Mouse (Mus musculus) liver, adult 2 months (tissue): ENCODE results near the gene Trank1.

Experiments used
- CTCF ChIP-seq: fragments of 200-500 bp; IDR thresholded peaks from 2 replicates; pipeline ENCODE4 v1.5.1; 2011; ENCODE audit warnings: low read depth, low read length, control low read depth
- POLR2A ChIP-seq: fragments of 200-500 bp; IDR thresholded peaks from 2 replicates; pipeline ENCODE4 v1.6.1; 2011; ENCODE audit warnings: low read length, control low read depth; ENCODE audit not compliant: insufficient read depth; ENCODE audit errors: extremely low read depth

DNA sequence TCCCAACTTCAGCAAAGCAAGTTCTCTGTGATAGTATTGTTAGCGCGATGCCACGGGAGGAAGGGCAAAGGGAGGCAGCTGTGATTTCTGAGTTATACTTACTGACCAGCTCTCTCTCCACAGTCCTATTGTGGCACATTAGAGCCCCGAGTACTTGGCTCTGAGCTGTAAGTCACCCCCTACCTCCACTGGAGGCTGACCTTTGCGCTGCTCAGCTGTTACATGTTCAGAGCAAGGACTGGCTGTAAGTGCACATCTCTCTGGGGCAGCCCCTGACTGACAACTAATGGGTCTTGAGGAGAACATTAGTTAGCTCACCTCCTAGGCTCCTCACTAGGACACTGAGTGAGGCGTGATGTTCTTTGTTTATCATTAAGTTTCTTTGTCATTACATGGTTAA lies 128.9 kb downstream of the Trank1 start:
- TF ChIP-seq CTCF, result no peak
- TF ChIP-seq POLR2A, result no peak
